Mouse (Mus musculus): Measurements from ENCODE around the gene Ciz1. TPM values are rescaled to one million over a fixed set of nuclear protein-coding genes. Genes with fewer than 3 reads are reported as not detected.

Gene Ciz1
- polyA plus RNA-seq, 1 experiment from 2014 or later, result 61.5 TPM

DNA sequence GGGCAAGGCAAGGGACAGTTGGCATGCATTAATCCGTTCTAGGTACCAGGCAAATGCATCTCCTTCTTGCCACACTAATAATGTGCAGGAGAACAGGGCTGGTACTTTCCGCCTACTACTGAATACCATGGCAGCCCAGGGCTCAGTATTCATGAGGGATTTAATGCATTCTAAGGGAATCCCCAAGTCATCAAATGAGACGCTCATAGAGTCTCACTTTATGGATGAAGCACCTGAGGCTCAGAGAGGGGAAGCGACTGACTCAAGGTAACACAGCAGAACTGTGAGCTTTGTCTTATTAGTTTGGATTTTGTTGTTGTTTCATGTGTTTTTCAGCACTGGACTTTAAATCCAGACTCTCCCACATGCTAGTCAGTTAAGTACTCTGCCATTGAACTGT, 10.1 kb upstream of the Ciz1 start:
- Histone ChIP-seq H3K27me3 (peaks cover 1% of the 10 kb centered on the region; the same call in 1 of the 2 replicates), H3K9ac (replicated peaks) (no peak overlapping the region), H3K36me3 (no peaks in the 10 kb centered on the region), H3K4me2 (replicated peaks) (no peak overlapping the region), H3K9me3 (no peaks in the 10 kb centered on the region), H3K27ac (replicated peaks) (0 out of 2 replicates have a peak overlapping the region, but pooled peaks have one; percentile 30), H3K4me1 (peaks cover 10% of the 10 kb centered on the region), H3K4me3 (no peak overlapping the region)
- 78% methylated on average over 4 of the region's 4 CpGs for WGBS
- no peak for ATAC-seq (ENCODE audit: low FRiP score, low read depth)

DNA sequence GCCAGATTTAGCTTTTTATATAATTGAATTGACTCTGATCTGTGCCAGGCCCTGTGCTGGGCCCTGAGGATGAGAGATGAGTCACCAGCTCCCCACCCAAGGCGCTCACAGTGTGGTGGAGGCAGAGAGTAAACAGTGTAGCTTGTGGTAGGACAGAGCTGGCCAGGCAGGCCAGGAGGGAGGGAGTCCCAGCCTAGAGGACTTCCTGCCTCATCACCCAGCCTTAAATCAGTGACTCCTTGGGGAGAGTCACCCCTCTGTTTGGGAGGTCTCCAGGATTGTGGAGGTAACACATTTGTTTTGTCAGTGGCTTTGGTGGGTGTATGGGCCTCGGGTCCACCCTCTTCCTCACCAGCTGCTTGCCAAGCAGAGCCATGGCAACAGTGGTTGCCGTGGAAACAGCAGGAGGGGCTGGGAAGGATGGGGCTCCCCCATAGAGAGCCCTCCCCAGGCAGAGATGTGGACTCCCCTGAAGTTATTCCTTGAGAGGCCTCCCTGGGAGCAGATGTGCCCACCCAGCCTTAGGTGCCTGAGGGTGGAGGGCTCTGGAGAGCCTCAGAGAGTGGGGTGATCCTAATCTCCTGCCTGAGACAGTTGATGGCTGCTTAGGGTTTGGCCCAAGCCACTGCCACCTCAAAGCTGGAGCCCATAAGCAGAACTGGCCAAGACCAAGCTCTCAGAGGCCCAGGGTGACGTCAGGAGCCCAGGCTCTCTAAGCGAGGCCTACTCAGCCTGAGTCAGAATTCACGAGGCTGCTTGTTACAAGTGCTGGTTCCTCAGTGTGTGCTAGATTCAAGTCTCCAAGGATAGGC, 9.4 kb upstream of the Ciz1 start:
- 0 out of 2 replicates have a peak overlapping the region, but pooled peaks have one; percentile 30 for H3K27ac ChIP-seq (replicated peaks)
- 70% methylated on average over 6 of the region's 6 CpGs for WGBS

GRCm38 (mm10) chr2:32343351-32343671, 8.8 kb upstream of the Ciz1 start:
- H3K36me3 ChIP-seq, result no peaks in the 10 kb centered on the region
- no peak for ATAC-seq (ENCODE audit: low FRiP score, low read depth)
- no peaks in the 10 kb centered on the region for H3K9me3 ChIP-seq
- no peak overlapping the region for H3K4me3 ChIP-seq
- no peak overlapping the region for H3K9ac ChIP-seq (replicated peaks)
- H3K4me1 ChIP-seq, result peaks cover 10% of the 10 kb centered on the region
- WGBS, result 95% methylated on average over 2 of the region's 2 CpGs
- H3K4me2 ChIP-seq (replicated peaks), result no peak overlapping the region
- H3K27me3 ChIP-seq, result 0 out of 2 replicates have a peak, but pooled peaks cover 3% of the 10 kb centered on the region
- no peak overlapping the region for H3K27ac ChIP-seq (replicated peaks)

More for the DNA sequence above, 9.4 kb upstream of the Ciz1 start:
- H3K9ac ChIP-seq (replicated peaks), result 0 out of 2 replicates have a peak overlapping the region, but pooled peaks have one; percentile 11
- H3K9me3 ChIP-seq, result no peaks in the 10 kb centered on the region
- no peak for ATAC-seq (ENCODE audit: low FRiP score, low read depth)
- H3K27me3 ChIP-seq, result no peaks in the 10 kb centered on the region
- H3K4me3 ChIP-seq, result no peak overlapping the region
- peaks cover 10% of the 10 kb centered on the region for H3K4me1 ChIP-seq
- H3K36me3 ChIP-seq, result no peaks in the 10 kb centered on the region
- H3K4me2 ChIP-seq (replicated peaks), result no peak overlapping the region

- no peaks in the 10 kb centered on the region for H3K36me3 ChIP-seq
- H3K4me2 ChIP-seq (replicated peaks), result no peak overlapping the region
- no peak overlapping the region for H3K27ac ChIP-seq (replicated peaks)
- H3K4me1 ChIP-seq, result peaks cover 10% of the 10 kb centered on the region
- 0 out of 2 replicates have a peak overlapping the region, but pooled peaks have one; percentile 4 for H3K9ac ChIP-seq (replicated peaks)
- no peak overlapping the region for H3K4me3 ChIP-seq
- 86% methylated on average over 10 of the region's 10 CpGs for WGBS
- 0 out of 2 replicates have a peak, but pooled peaks cover 5% of the 10 kb centered on the region for H3K27me3 ChIP-seq
- H3K9me3 ChIP-seq, result no peaks in the 10 kb centered on the region
- ATAC-seq (ENCODE audit: low FRiP score, low read depth), result no peak
These were observed 8.1 kb upstream of the Ciz1 start for GRCm38 (mm10) chr2:32344056-32344455.

GRCm38 (mm10) chr2:32344598-32345321, 7.4 kb upstream of the Ciz1 start:
- ATAC-seq (ENCODE audit: low FRiP score, low read depth), result no peak
- H3K27me3 ChIP-seq, result 0 out of 2 replicates have a peak, but pooled peaks cover 8% of the 10 kb centered on the region
- WGBS, result 64% methylated on average over 14 of the region's 14 CpGs
- peaks cover 12% of the 10 kb centered on the region for H3K4me1 ChIP-seq
- H3K4me2 ChIP-seq (replicated peaks), result no peak overlapping the region
- no peak overlapping the region for H3K9ac ChIP-seq (replicated peaks)
- H3K27ac ChIP-seq (replicated peaks), result no peak overlapping the region
- no peaks in the 10 kb centered on the region for H3K36me3 ChIP-seq
- H3K4me3 ChIP-seq, result no peak overlapping the region
- no peaks in the 10 kb centered on the region for H3K9me3 ChIP-seq

- H3K27ac ChIP-seq (replicated peaks), result no peak overlapping the region
These were observed 5.1 kb upstream of the Ciz1 start for GRCm38 (mm10) chr2:32347019-32347418.

DNA sequence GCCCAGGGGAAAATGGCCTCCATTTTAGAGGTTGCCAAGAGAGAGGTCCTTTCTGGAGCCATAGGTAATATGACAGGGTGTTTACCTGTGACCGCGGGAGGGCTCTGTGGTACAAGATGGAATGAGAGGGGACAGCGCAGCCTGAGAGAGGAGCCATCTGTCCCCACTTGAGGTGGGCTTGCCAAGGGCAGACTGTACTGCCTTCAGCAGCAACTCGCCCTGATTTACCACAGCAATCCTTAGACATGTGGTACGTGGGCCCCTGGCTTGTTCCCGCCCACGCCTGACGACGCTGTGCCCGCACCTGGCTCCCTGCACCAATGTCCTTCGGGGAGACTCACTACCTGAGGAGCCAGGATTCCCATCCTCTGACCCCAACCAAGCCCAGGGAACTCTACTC, 3.8 kb upstream of the Ciz1 start:
- Histone ChIP-seq H3K27ac (replicated peaks) (no peak overlapping the region), H3K9ac (replicated peaks) (no peak overlapping the region), H3K4me3 (no peak overlapping the region), H3K4me2 (replicated peaks) (no peak overlapping the region), H3K9me3 (no peaks in the 10 kb centered on the region), H3K4me1 (peaks cover 26% of the 10 kb centered on the region), H3K27me3 (peaks cover 31% of the 10 kb centered on the region), H3K36me3 (no peaks in the 10 kb centered on the region)
- no peak for ATAC-seq (ENCODE audit: low FRiP score, low read depth)
- 85% methylated on average over 11 of the region's 11 CpGs for WGBS

More at GRCm38 (mm10) chr2:32347019-32347418, 5.1 kb upstream of the Ciz1 start:
- no peak overlapping the region for H3K4me2 ChIP-seq (replicated peaks)
- H3K36me3 ChIP-seq, result no peaks in the 10 kb centered on the region
- WGBS, result 81% methylated on average over 6 of the region's 6 CpGs
- H3K9me3 ChIP-seq, result no peaks in the 10 kb centered on the region
- no peak overlapping the region for H3K9ac ChIP-seq (replicated peaks)
- no peak for ATAC-seq (ENCODE audit: low FRiP score, low read depth)
- peaks cover 29% of the 10 kb centered on the region for H3K4me1 ChIP-seq
- H3K4me3 ChIP-seq, result no peak overlapping the region
- peaks cover 27% of the 10 kb centered on the region for H3K27me3 ChIP-seq

- Histone ChIP-seq H3K36me3 (no peaks in the 10 kb centered on the region), H3K4me2 (replicated peaks) (no peak overlapping the region), H3K27ac (replicated peaks) (no peak overlapping the region), H3K4me1 (peaks cover 26% of the 10 kb centered on the region), H3K4me3 (no peak overlapping the region), H3K27me3 (peaks cover 31% of the 10 kb centered on the region), H3K9me3 (no peaks in the 10 kb centered on the region), H3K9ac (replicated peaks) (no peak overlapping the region)
- no peak for ATAC-seq (ENCODE audit: low FRiP score, low read depth)
- 64% methylated on average over 8 of the region's 8 CpGs for WGBS
These were observed 2.4 kb upstream of the Ciz1 start for GRCm38 (mm10) chr2:32349625-32350255.

- Histone ChIP-seq H3K9ac (replicated peaks) (no peak overlapping the region), H3K4me1 (peaks cover 26% of the 10 kb centered on the region), H3K4me3 (no peak overlapping the region), H3K27ac (replicated peaks) (no peak overlapping the region), H3K27me3 (peaks cover 31% of the 10 kb centered on the region), H3K4me2 (replicated peaks) (0 out of 2 replicates have a peak overlapping the region, but pooled peaks have one; percentile 11), H3K9me3 (no peaks in the 10 kb centered on the region), H3K36me3 (no peaks in the 10 kb centered on the region)
- WGBS, result 55% methylated on average over 13 of the region's 13 CpGs
- no peak for ATAC-seq (ENCODE audit: low FRiP score, low read depth)
These were observed 1.6 kb upstream of the Ciz1 start for GRCm38 (mm10) chr2:32350471-32351051.

DNA sequence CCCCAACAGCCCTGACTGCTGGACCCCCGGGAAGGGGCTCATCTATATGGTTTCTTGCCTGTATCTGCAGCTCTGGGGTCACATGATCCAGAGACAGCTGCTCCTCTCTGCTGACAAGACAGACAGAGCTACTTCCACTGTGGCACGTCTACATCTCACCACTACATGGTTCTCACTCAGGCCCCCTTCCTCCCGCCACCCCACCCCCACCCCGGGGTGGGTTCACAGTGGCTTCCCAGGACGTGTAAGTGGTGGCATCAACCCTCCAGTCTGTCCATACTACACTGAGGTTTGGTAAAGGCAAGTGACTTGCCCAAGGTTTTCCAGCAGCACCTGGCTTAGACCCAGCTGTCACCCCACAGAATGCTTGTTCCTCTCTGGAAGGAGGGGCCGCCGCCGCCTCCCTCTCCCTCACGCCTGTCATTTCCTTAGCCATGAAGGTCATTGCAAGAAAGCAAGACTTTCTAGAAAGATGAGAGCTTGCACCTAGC, 611 bp upstream of the Ciz1 start:
- peaks cover 26% of the 10 kb centered on the region for H3K4me1 ChIP-seq
- no peaks in the 10 kb centered on the region for H3K9me3 ChIP-seq
- WGBS, result 58% methylated on average over 9 of the region's 9 CpGs
- peak overlapping the region; percentile 54 for H3K4me3 ChIP-seq
- H3K27ac ChIP-seq (replicated peaks), result peak overlapping the region; percentile 86
- no peaks in the 10 kb centered on the region for H3K36me3 ChIP-seq
- H3K4me2 ChIP-seq (replicated peaks), result peak overlapping the region; percentile 78
- H3K9ac ChIP-seq (replicated peaks), result peak overlapping the region; percentile 76
- no peak for ATAC-seq (ENCODE audit: low FRiP score, low read depth)
- peaks cover 31% of the 10 kb centered on the region for H3K27me3 ChIP-seq

GRCm38 (mm10) chr2:32353007-32353542, 948 bp downstream of the Ciz1 start, which contains the start of gene Dnm1:
TSS of gene Dnm1 (minus strand) at chr2:32353338.
- Histone ChIP-seq H3K4me1 (peaks cover 26% of the 10 kb centered on the region), H3K27me3 (peaks cover 38% of the 10 kb centered on the region), H3K27ac (replicated peaks) (peak within 1 kb of the TSS; percentile 86), H3K4me3 (peak within 1 kb of the TSS; percentile 54), H3K36me3 (no peaks in the 10 kb centered on the region), H3K9ac (replicated peaks) (peak within 1 kb of the TSS; percentile 76), H3K9me3 (no peaks in the 10 kb centered on the region), H3K4me2 (replicated peaks) (peak within 1 kb of the TSS; percentile 78)
- WGBS, result under 1% methylated on average over 57 of the region's 63 CpGs
- ATAC-seq (ENCODE audit: low FRiP score, low read depth), result peak; percentile 74

Data from midbrain, embryonic 12.5 days (tissue).